Mouse (Mus musculus) adrenal gland (tissue): ENCODE results near the gene Hrg.
"Not testable (repeated sequence)": the region's sequence is repeated elsewhere in the genome, so short reads cannot be mapped to it uniquely, and the experiment has no call there.

Experiments used
- intact Hi-C: fragments of 180-260 bp; cut with DNase I; formaldehyde crosslinking; loops from one replicate; pipeline ENCODE4 v1.15.1; 2025
- long read RNA-seq, 2 experiments: library from polyadenylated mRNA; unstranded; transcript quantifications; one replicate each; pipeline ENCODE4 v2.0.0; 2020; ENCODE audit warnings: borderline replicate concordance in 1 of 2; ENCODE audit not compliant: insufficient replicate concordance in 1 of 2

The Hrg gene
- long read RNA-seq, experiment 1: 0 reads
- long read RNA-seq, experiment 2: 0 reads

DNA sequence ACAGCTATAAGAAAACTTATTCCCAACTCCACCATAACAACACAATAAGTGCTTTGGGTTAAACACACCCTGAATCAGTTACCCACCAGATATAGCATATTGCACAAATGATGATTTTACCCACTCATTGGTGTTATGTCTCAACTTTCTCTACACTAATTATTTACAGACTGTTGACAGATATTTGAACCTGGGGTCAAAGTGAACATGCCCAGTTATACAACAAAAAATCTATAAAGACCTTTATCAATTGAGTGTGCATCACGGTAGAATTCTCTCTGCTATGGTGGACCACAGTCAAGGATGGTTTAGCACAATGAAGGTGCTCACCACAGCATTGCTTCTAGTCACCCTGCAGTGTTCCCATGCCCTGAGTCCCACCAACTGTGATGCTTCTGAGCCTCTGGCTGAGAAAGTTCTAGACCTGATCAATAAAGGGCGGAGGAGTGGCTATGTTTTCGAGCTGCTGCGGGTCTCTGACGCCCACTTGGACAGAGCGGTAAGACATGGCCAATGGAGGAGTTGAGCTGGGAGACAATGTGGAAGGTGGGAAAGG lies at the start of gene Hrg:
TSS of gene Hrg (plus strand) at position 233 of the 556 bp plus-strand sequence.
- intact Hi-C loops: no loop called here

DNA sequence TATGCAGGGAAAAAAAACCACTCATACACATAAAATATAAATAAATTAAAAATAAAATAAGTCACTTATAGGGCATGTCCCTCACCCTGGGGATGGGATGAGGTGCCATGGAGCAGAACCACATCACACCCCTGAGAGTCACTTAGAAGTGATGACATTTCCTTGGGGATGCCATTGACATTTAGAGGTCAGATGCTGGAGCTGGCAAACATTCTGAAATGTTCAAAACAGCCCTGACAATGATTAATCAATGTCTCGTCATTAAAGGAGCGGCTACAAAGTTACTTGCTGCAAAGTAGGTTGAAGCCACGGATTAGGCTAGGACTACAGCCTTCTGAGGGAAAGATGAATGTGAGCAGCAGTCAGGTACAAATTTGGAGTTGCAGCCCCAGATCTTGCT lies 49.5 kb upstream of the Hrg start:
- intact Hi-C loops: no loop called here

DNA sequence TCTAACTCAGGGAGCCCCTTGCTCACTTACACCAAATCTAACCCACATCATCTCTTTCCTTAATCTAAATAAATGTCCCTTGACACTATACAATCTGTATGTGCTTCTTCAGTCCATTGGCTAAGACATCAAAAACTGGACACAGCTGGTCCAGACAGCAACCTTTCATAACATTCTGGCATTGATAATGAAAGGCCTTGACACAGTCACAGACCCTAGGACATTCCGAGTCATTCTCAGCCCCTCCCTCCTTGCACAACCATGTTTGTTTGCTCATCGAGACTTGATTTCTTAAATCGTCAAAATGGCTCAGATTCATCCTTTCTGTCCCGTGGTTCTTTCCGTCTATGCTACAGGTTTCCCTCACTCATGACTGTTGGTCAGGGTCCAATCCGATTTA lies 41.6 kb upstream of the Hrg start:
- intact Hi-C loops: no loop called here

DNA sequence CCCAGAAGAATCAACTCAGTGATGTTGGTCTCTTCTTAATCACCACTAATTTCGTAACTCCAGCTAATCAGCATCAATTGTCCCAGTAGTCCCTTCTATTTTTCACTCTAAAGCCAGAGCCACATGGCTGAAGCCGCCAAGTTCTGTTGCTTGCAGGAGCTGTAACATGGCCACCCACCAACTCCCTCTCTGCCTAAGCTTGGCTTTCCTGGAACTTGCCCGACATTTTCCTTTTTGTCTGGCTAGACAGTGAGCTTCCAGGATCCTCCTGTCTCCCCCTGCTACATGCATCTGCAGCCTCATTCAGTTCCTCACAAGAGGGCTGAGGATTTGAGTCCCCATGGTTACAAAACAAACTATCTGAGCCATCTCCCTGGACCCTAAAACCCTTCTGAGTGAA lies 38.9 kb upstream of the Hrg start:
- intact Hi-C loops: no loop called here

DNA sequence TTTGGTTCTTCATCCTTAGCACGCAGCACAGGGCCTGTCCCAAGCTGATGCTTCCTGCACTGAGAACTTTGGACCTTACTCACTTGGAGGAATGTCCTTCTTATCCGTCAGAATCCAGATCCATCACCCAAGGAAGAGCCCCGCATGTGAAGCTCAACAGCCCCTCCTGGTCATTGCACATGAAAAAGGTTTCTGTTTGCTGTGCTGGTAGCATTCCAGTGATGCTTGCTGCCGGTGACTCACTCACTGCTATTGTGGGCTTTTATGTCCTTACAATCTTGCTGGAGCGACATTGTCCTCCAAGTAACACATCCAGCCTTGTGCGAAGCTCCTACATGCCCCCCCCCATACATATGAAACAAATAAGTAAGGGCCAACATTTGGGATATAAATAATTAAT lies 38.0 kb upstream of the Hrg start:
- intact Hi-C loops: no loop called here

DNA sequence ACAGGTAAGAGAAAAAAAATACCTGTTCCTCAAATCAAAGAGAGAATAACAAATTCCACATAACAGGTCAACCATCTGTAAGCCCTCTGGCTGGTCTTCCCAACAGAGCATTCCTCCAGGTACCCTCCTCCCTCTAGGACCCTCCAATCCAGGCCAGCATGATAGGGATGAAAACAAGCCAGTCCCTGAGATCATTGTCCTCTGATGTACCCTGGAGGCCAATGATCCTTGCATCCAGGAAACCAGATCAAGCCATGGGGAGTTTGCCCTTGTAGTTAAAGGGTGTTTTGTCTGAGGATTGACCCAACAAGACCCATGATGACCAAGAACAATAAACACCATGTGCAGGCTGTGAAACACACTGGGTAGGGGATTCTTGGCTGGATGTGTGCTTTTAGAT lies 36.6 kb upstream of the Hrg start:
- intact Hi-C loops: no loop called here

DNA sequence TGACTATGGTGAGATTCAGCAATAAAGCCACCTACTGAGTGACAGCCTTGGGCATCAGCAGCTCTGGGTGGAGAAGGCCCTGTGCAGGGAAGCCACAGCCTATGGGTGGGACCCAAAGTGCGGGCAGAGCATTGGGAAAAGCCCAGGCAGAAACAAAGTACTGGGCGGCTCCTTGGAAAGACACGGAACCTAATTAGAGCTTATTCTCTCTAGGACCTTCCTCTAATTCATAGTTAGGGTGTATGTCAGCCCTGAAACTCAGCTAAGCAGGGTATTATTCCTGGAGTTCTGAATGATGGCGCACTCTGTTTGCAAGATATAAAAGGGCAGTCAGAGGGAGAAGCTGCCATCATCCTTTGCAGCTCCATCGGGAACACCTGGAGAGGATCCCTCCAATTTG lies 32.8 kb upstream of the Hrg start, which contains the start of gene Fetub:
TSS of gene Fetub (plus strand) at position 301 of the 400 bp plus-strand sequence.
- intact Hi-C loops: no loop called here

DNA sequence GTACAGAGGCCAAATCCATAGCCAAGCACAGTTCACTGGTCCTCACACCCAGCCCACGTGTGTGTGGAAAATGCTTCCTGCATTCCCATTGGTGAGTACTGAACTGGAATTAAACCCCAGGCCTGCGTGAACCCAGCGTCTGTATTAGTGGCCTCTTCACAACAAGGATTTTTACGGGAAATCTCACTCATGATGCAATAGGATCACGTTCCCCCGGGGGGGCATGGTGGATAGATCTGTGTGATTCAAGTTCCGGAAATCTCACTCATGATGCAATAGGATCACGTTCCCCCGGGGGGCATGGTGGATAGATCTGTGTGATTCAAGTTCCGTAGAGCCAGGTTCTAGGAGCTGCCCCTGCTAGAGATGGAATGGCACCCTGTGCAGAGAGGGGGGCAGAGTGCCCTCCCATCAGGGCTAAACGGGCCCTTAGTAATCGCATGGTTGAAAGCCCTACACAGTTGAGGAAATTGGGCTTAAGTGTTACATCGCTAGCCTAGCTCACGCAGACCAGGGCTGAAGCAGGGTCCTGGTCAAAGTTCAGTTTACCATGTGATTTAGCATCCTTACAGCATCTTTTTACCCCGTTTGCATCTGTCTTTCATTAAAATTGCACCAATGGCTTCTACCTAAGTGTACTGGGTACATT lies 32.1 kb upstream of the Hrg start:
- intact Hi-C loops: no loop called here

DNA sequence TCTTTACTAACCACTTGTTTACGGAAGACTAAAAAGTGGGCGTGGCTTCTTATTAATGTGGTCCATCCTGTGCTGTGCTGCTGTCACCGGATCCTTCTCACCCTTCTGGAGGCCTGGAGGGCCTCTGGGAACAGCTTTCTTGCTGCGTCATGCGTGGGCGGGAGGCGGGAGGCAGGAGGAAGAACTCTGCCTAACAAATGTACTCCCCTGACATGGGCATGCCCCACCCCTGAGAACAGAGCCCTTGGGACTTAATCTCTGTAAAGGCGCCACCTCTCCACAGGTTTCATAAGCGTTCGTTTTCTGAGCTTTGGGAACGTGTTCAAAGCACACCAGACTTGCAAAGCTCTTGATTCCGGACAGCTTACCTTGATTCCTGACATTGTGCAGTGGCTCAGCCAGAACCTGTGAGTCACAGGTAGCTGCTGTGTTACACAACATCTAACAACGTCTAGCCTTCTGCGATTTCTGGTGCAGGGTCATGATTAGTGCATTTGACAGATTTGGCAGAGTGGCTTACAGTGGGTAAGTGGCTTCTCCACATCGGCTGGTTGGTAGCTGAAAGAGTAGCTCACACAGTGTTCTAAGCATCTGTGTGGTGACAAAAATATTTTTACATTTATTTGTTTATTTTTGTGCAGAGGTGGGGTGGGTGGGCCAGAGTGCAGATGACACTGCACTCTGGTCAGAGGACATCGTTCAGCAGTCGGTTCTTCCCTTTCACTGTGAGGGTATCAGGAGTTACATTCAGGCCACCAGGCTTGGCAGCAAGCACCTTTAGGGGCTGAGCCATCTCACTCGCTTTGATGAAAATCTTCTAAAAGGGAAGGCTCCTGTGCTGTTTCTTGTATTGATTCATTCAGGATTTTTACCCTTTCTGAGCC lies 30.7 kb upstream of the Hrg start:
- intact Hi-C loops: no loop called here

DNA sequence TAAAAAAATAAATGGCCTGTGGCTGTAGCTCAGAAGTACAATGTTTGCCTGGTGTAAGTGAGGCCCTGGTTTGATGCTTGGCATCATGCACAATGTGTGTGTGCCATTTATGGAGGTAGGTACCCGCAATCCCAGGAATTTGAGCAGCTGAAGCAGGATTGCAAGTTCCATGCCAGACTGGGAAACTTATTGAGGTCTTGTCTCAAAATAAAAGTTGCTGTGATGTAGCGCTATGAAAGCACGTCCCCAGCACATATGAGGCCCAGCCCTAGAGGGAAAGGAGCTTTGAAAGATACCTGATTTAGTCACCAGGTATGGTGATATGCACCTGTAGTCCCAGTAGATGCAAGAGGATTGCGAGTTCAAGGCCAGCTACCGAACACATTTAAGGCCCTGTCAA lies 29.1 kb upstream of the Hrg start:
- intact Hi-C loops: no loop called here

DNA sequence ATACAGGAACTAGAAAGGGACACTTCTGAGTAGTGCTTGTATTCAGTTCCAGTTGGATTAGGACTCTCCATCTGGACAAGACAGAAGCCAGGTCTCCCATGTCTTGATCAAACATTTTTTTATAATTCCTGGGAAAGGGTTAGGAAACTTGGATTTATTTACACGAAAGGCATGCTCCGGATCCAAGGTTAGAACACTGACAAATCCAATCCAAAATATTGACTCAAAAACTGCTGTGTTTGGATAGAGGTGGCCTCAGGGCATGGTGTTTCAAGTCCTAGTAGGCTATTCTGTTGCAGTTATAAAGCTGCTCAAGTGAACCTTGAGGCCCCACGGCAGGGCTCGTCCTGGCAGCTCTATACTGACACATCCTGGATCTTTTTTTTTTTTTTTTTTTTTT lies 28.4 kb upstream of the Hrg start:
- intact Hi-C loops: no loop called here

DNA sequence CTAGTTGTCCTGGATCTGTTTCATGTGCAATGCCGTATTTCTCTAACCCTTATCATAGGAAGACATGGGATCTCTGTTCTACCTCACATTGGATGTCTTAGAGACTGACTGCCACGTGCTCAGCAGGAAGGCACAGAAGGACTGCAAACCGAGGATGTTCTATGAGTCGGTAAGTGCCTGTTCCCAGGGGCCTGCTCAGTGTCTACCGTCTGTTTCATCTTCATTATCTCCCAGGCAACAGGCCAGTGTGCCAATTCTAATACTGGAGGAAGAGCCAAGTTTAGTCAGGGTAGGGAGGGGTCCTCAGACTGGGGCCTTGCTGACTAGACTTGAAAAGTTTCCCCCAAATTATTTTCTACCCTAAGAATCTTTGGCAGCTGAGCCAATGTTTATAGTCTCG lies 21.3 kb upstream of the Hrg start:
- intact Hi-C loops: no loop called here

DNA sequence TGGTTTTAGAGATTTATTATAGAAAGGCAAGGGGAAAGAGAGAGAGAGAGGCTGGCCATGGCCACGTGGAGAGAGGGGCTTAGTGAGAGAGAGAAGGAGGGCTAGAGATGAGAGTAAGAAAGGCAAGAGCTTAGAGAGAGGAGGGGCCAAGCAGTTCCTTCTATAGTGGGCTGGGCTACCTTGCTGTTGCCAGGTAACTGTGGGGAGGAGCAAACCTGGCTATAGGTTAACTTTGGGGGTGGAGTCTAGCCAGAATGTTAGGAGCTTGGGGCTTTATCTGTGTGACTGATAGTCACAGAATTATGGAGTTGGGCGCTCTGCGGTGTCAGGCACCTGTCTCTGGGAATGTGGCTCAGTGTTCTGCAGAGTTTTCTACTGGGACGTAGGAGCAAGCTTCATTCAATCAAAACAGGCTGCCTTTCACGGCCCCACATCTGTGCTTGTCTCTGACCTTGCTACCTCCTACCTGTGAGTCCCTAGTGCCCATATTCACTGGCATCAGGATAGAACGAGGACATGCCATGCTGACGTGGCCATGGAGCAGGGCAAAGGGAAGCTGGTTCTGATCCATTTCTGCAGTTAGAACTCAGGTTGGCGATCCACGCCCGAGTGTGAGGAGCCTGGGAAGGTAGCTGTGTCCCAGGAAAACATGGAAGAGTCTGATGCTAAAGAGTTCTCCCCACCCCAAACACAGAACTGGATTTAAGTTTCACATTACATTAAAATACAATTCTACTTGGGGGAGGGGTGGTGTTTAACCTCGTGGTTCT lies 19.3 kb upstream of the Hrg start:
- intact Hi-C loops: no loop called here

DNA sequence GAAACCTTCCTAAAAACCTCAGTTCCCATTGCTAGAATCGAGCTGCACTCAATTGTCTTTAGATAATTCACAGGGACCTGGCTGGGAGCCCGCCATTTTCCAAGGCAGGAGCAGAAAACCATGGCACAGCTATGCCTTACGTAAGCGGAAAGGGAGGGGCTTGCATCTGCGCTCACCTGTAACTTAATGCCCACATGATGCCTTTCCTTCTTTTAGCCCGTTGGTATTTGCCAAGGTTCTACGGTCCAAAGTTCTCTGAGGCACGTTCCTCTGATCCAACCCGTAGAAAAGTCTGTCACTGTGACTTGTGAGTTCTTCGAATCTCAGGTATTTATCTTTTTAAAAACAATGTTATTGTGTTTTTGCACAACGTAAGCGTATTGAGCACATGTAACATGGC lies 13.2 kb upstream of the Hrg start:
- intact Hi-C loops: no loop called here

DNA sequence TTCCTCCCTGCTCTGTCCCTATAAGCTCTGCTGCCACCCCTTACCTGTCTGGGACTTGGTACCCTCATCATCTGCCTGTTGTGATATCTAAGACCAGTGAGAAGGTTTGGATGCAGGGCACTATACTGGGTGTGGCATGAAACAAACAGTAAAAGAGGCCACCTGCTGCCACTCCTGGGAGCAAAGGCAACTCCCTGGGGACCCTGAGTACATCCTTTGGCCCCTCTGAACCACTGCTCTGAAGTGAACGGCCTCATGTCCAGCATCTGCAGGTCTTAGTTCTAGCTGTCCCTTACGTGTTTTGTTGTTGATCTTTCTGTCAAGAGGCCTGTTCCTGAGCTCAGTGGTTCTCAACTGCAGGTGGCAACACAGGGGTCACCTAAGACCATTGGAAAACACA lies 12.3 kb upstream of the Hrg start:
- intact Hi-C loops: no loop called here

DNA sequence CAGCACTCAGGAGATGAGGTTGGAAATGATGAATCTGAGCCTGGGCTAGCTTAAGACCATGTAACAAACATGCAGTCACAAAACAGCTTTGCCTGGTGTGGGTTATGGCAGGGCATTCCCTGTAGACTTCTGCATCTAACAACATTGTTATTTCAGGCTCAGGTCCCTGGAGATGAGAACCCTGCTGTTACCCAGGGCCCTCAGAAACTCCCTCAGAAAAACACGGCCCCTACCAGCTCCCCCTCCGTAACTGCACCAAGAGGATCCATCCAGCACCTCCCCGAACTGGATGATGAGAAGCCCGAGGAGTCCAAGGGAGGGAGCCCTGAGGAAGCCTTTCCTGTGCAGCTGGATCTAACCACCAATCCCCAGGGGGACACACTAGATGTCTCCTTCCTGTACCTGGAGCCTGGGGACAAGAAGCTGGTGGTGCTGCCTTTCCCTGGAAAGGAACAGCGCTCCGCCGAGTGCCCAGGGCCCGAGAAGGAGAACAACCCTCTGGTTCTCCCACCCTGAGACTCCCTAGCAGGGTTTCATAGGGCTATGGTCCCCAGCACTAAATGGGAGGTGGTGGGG lies 11.7 kb upstream of the Hrg start:
- intact Hi-C loops: no loop called here

DNA sequence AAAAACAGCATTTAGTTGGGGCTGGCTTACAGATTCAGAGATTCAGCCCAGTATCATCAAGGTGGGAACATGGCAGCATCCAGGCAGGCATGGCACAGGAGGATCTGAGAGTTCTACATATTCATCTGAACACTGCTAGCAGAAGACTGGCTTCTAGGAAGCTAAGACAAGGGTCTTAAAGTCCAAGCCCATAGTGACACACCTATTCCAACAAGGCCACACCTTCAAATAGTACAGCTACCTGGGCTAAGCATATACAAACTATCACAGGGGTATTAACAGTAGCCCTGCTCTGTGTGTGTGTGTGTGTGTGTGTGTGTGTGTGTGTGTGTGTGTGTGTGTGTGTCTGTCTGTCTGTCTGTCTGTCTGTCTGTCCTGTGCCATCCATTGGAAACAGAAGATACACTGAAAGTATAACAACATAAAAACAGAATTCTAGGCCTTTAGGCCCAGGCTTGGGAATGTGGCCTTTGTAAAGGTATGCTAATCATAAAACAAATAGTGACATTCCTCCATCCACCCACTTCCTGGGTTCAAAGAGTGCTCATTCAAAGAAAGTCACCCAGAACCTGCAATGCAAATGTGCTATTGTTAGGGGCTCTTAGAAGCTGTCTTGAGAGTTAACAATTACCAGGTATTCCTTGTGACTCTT lies 8.9 kb upstream of the Hrg start:
- intact Hi-C loops: not testable (repeated sequence)

DNA sequence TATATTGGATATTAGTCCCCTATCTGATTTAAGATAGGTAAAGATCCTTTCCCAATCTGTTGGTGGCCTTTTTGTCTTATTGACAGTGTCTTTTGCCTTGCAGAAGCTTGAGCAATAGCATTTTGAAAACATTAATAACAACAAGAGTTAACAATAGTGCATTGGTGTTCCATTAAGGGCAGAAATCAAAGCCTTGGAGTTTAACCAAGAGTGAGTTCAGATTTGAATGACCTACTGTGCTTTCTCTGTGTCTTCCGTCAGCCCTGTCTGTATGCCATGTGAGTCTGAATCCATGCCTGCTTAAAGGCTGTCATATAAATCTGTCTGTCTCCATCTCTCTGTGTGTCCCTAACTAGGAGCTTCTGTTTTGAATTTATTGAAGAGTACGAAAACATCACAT lies 3.5 kb upstream of the Hrg start:
- intact Hi-C loops: no loop called here

DNA sequence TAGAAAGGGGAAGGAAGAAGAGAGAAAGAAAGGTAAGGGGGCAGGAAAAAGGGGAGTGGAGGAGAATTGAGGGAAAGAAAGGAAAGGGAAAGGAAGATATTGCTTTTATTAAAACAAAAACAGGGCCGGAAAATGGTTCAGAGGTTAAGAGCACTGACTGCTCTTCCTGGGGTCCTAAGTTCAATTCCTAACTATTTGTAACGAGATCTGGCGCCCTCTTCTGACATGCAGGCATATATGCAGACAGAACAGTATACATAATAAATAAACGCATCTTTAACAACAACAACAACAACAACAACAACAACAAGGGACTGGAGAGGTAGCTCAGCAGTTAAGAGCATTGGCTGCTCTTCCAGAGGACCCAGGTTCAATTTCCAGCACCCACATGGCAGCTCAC lies 2.2 kb downstream of the Hrg start:
- intact Hi-C loops: loop anchor here (2.0 kb wide), 1 partner anchor 76 kb away; no protein-coding TSS in a partner anchor

DNA sequence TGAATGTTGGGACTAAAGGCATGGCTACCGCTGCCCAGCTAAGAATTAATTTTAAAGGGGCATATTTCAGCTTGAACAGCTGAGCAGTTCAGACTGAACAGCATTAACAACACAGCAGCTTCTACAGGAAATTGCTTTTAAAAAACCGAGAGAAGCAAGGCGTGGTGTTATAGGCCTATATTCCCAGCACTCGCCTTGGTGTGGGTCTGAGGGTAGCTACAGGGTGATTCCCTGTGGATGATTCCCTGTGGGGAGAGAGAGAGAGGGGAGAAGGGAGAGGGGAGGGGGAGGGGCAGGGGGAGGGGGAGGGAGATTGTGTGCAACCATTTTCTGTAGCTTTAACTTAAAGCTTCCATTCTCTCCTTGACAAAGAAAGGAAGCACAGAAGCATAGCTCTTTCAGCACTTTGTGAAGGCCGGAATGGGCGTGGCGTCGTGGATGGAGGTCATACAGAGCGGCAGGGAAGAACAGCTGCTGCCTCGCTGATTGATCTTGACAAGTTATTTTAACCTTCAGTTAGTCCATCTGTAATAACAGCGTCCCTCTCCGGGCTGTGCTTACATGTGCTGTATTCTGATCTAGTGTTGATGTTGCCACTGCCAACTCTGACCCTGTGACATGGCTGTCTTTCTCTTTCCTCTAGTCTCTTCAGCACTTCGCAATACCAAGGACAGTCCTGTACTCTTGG lies 4.7 kb downstream of the Hrg start:
- intact Hi-C loops: no loop called here
